Mouse (Mus musculus): ENCODE results near the gene Pgm2l1.

- TF ChIP-seq CTCF (IDR thresholded peaks at IDR 0.05; ENCODE audit: extremely low read depth, insufficient read depth, low read length) (no peak), POLR2A (IDR thresholded peaks at IDR 0.05; ENCODE audit: extremely low read depth, insufficient read depth, low read length) (no peak)
Measured at GRCm38 (mm10) chr7:100201191-100201590, 26.0 kb upstream of the Pgm2l1 start.

Measured in cortical plate, adult 2 months (tissue).